Mouse (Mus musculus): ENCODE data around the gene Zfp605. TPM values are rescaled to one million over a fixed set of nuclear protein-coding genes. Genes with fewer than 3 reads are reported as not detected.
"Not testable (repeated sequence)": the region's sequence is repeated elsewhere in the genome, so short reads cannot be mapped to it uniquely, and the experiment has no call there.

Gene Zfp605
- total RNA-seq (2014; rRNA removed; ENCODE audit: low replicate concordance) (0.50 and 3.3 TPM in 2 replicates), polyA plus RNA-seq (2015; fragmentation: Nextera tagmentation; extraction: Ambion mirVana) (2.1 and 2.4 TPM in 2 replicates)

DNA sequence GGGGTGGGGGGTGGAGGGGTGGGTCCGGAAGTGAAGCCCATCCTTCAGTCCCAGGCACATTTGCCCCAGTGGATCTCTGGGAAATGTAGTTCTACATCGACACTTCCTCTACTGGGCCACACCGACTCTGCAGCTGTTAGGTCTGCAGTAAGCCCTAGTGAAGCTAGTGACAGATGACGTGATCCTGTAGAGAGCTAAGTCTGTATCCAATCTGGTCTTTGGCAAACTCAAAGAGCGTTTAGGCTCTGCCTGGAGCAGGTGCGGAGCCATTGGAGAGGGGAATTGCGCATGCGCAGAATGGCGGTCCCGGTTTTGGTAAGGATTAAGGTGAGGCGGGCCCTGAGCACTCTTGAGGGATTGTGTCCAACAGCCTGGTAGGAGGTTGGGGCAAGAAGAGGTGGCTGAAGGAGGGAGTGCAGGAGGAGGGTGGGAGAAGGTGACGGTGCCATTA lies at the start of gene Zfp605:
TSS of gene Zfp605 (plus strand) at position 102 of the 451 bp plus-strand sequence.
- TF ChIP-seq EP300 (IDR thresholded peaks at IDR 0.05; ENCODE audit: low read depth): no peak
- TF ChIP-seq CTCF (IDR thresholded peaks at IDR 0.05; ENCODE audit: low read depth): no peak
- Histone ChIP-seq H3K27me3 (ENCODE audit: control insufficient read depth, insufficient read depth, low read length) (no peaks in the 10 kb centered on the region), H3K4me2 (ENCODE audit: low read depth, low read length) (peak within 1 kb of the TSS; percentile 73), H3K9ac (replicated peaks; ENCODE audit: low read depth, low read length) (peak within 1 kb of the TSS; percentile 49), H3K4me1 (ENCODE audit: control insufficient read depth, insufficient read depth) (peaks cover 12% of the 10 kb centered on the region), H3K36me3 (replicated peaks; ENCODE audit: control insufficient read depth, insufficient read depth, low read length) (peaks cover 26% of the 10 kb centered on the region), H3K9me3 (replicated peaks; ENCODE audit: control insufficient read depth, low read length) (no peaks in the 10 kb centered on the region), H3K27ac (ENCODE audit: low read depth) (peak within 1 kb of the TSS; percentile 73), H3K4me3 (ENCODE audit: low read depth, low read length) (peak within 1 kb of the TSS; percentile 63)
- ATAC-seq (ENCODE audit: insufficient read depth, low read depth) (peak; percentile 32), DNase-seq (ENCODE audit: low spot score) (peak; percentile 88)
- 2% methylated on average over 12 of the region's 12 CpGs for WGBS

DNA sequence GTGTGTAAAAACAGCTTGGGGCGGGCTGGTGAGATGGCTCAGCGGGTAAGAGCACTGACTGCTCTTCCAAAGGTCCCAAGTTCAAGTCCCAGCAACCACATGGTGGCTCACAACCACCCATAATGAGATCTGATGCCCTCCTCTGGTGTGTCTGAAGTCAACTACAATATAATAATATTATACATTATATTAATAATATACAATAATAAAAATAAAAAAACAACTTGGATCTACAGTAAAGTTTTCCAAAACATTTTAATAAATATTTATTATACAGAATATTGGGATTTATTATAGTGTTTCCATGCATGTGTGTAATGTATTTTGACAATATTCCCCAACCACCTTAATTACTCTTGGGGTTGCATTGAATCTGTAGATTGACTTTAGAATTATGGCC lies 37.5 kb upstream of the Zfp605 start, which contains the start of gene Gm17655:
TSS of gene Gm17655 (minus strand) at position 101 of the 400 bp plus-strand sequence.
- ATAC-seq (ENCODE audit: insufficient read depth, low read depth); DNase-seq (ENCODE audit: low spot score); H3K4me2 ChIP-seq (ENCODE audit: low read depth, low read length); H3K9ac ChIP-seq (replicated peaks; ENCODE audit: low read depth, low read length); H3K4me3 ChIP-seq (ENCODE audit: low read depth, low read length); H3K4me1 ChIP-seq (ENCODE audit: control insufficient read depth, insufficient read depth); H3K27me3 ChIP-seq (ENCODE audit: control insufficient read depth, insufficient read depth, low read length); H3K36me3 ChIP-seq (replicated peaks; ENCODE audit: control insufficient read depth, insufficient read depth, low read length); H3K27ac ChIP-seq (ENCODE audit: low read depth): not testable (repeated sequence)
- WGBS: 88% methylated on average over 2 of the region's 2 CpGs
- peaks cover 29% of the 10 kb centered on the region for H3K9me3 ChIP-seq (replicated peaks; ENCODE audit: control insufficient read depth, low read length)

DNA sequence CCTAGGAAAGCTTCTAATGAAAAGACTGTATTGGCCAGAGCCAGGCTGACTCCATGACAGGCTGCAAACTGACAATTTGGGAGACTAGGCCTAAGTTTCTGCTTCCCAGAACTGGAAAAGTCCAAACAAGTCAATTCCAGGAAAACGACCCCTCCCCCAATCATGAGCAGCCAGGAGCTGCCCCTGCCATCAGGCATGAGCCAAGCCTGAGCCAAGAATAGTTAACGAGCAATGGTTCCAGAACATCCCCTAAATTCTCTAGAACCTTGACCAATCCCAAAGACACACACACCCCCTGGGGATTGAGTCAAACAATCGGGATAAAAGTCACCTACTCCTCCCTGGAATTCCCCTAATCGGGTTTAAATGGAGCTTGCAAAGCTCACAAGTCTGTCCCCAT lies 26.9 kb upstream of the Zfp605 start:
- TF ChIP-seq EP300 (IDR thresholded peaks at IDR 0.05; ENCODE audit: low read depth) (no peak), CTCF (IDR thresholded peaks at IDR 0.05; ENCODE audit: low read depth) (no peak)
- Histone ChIP-seq H3K4me1 (ENCODE audit: control insufficient read depth, insufficient read depth) (no peaks in the 10 kb centered on the region), H3K4me2 (ENCODE audit: low read depth, low read length) (no peak overlapping the region), H3K9me3 (replicated peaks; ENCODE audit: control insufficient read depth, low read length) (peaks cover 30% of the 10 kb centered on the region), H3K27me3 (ENCODE audit: control insufficient read depth, insufficient read depth, low read length) (no peaks in the 10 kb centered on the region), H3K27ac (ENCODE audit: low read depth) (no peak overlapping the region), H3K36me3 (replicated peaks; ENCODE audit: control insufficient read depth, insufficient read depth, low read length) (no peaks in the 10 kb centered on the region), H3K4me3 (ENCODE audit: low read depth, low read length) (no peak overlapping the region), H3K9ac (replicated peaks; ENCODE audit: low read depth, low read length) (no peak overlapping the region)
- DNase-seq (ENCODE audit: low spot score) (no peak), ATAC-seq (ENCODE audit: insufficient read depth, low read depth) (no peak)
- WGBS: 70% methylated on average over 4 of the region's 4 CpGs

DNA sequence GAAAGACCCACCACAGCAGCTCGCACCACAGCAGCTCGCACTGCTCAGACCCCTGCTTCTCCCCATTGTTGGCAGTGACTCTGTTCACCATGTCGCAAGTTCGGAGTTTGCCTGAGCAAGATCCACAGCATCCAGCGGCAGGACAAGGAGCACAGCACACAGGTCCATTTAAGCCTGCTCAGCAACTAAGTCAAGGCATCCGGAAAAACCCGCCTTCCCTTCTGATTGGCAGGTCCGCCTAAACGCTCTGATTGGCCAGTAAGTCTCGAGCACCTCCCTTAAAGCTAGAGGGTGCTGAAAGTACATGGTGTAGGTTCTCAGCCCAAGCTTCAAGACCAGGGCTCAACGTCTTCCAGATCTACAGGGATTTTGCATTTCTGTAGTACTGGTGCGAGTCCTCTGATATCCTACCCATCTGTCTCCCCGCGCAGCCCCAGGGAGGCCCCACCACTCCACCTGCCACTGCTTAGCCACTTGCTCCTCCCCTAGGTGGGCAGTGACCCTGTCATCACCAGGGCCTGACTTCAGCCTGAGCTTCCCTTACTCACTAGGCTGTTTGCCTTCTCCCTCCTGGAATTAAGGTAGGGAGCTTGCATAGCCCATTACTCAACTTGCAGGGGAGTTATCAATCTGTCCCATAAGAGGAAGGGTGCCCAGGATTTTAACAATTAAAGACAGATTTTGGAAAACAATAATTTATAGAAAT lies 23.6 kb upstream of the Zfp605 start:
- Histone ChIP-seq H3K27ac (ENCODE audit: low read depth) (no peak overlapping the region), H3K9ac (replicated peaks; ENCODE audit: low read depth, low read length) (no peak overlapping the region), H3K4me1 (ENCODE audit: control insufficient read depth, insufficient read depth) (no peaks in the 10 kb centered on the region), H3K27me3 (ENCODE audit: control insufficient read depth, insufficient read depth, low read length) (no peaks in the 10 kb centered on the region), H3K4me2 (ENCODE audit: low read depth, low read length) (no peak overlapping the region), H3K9me3 (replicated peaks; ENCODE audit: control insufficient read depth, low read length) (0 out of 2 replicates have a peak, but pooled peaks cover 4% of the 10 kb centered on the region), H3K4me3 (ENCODE audit: low read depth, low read length) (no peak overlapping the region), H3K36me3 (replicated peaks; ENCODE audit: control insufficient read depth, insufficient read depth, low read length) (no peaks in the 10 kb centered on the region)
- no peak for TF ChIP-seq EP300 (IDR thresholded peaks at IDR 0.05; ENCODE audit: low read depth)
- no peak for TF ChIP-seq CTCF (IDR thresholded peaks at IDR 0.05; ENCODE audit: low read depth)
- ATAC-seq (ENCODE audit: insufficient read depth, low read depth) (no peak), DNase-seq (ENCODE audit: low spot score) (no peak)
- WGBS: 22% methylated on average over 14 of the region's 14 CpGs

DNA sequence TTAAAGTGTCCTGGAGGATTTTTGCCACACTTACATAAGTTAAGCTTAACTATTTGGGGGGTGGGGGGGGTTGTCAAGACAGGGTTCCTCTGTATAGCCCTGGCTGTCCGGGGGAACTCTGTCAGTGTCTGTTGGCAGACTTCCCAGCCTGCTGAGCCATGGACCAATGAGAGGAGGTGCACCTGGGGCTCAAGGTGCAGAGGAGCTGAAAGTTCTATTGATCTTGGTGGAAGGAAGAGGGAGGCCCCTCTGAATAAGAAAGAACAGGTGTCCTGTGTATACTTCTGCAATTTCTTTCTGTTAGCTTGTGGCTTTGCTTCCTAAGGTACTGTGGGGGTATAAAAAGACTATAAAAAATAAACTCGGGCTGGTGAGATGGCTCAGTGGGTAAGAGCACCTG lies 18.3 kb upstream of the Zfp605 start:
- no peaks in the 10 kb centered on the region for H3K36me3 ChIP-seq (replicated peaks; ENCODE audit: control insufficient read depth, insufficient read depth, low read length)
- 0 out of 2 replicates have a peak, but pooled peaks cover 4% of the 10 kb centered on the region for H3K4me1 ChIP-seq (ENCODE audit: control insufficient read depth, insufficient read depth)
- TF ChIP-seq EP300 (IDR thresholded peaks at IDR 0.05; ENCODE audit: low read depth): no peak
- TF ChIP-seq CTCF (IDR thresholded peaks at IDR 0.05; ENCODE audit: low read depth): no peak
- DNase-seq (ENCODE audit: low spot score): no peak
- 59% methylated on average over 2 of the region's 2 CpGs for WGBS
- no peak overlapping the region for H3K4me2 ChIP-seq (ENCODE audit: low read depth, low read length)
- ATAC-seq (ENCODE audit: insufficient read depth, low read depth): no peak
- no peak overlapping the region for H3K9ac ChIP-seq (replicated peaks; ENCODE audit: low read depth, low read length)
- no peaks in the 10 kb centered on the region for H3K9me3 ChIP-seq (replicated peaks; ENCODE audit: control insufficient read depth, low read length)
- H3K27me3 ChIP-seq (ENCODE audit: control insufficient read depth, insufficient read depth, low read length): no peaks in the 10 kb centered on the region
- H3K27ac ChIP-seq (ENCODE audit: low read depth): no peak overlapping the region
- no peak overlapping the region for H3K4me3 ChIP-seq (ENCODE audit: low read depth, low read length)
